Mouse (Mus musculus): Measurements from ENCODE around the gene Sptan1. TPM values are rescaled to one million over a fixed set of nuclear protein-coding genes. Genes with fewer than 3 reads are reported as not detected.

Gene Sptan1
- total and polyA plus RNA-seq, 2 experiments from 2014 or later: 79.3 to 266 TPM

- ATAC-seq (ENCODE audit: insufficient read depth, low read depth): peak; percentile 10; the same call in 1 of the 2 replicates
- Histone ChIP-seq H3K27me3 (ENCODE audit: control insufficient read depth, insufficient read depth, low read length) (no peaks in the 10 kb centered on the region), H3K9me3 (replicated peaks; ENCODE audit: control insufficient read depth, low read length) (no peaks in the 10 kb centered on the region), H3K4me1 (ENCODE audit: control insufficient read depth, insufficient read depth) (peaks cover 68% of the 10 kb centered on the region), H3K36me3 (replicated peaks; ENCODE audit: control insufficient read depth, insufficient read depth, low read length) (peaks cover 28% of the 10 kb centered on the region), H3K9ac (replicated peaks; ENCODE audit: low read depth, low read length) (peak overlapping the region; percentile 99), H3K4me2 (ENCODE audit: low read depth, low read length) (peak overlapping the region; percentile 72), H3K27ac (ENCODE audit: low read depth) (peak overlapping the region; percentile 97), H3K4me3 (ENCODE audit: low read depth, low read length) (peak overlapping the region; percentile 97)
- peak; percentile 57 for DNase-seq (ENCODE audit: low spot score)
- TF ChIP-seq CTCF (IDR thresholded peaks at IDR 0.05; ENCODE audit: low read depth) (no peak), EP300 (IDR thresholded peaks at IDR 0.05; ENCODE audit: low read depth) (no peak)
- WGBS: 12% methylated on average over 5 of the region's 5 CpGs
Observed at GRCm38 (mm10) chr2:29967768-29968167, 2.4 kb downstream of the Sptan1 start.

- Histone ChIP-seq H3K27ac (ENCODE audit: low read depth) (peak overlapping the region; percentile 97), H3K9me3 (replicated peaks; ENCODE audit: control insufficient read depth, low read length) (no peaks in the 10 kb centered on the region), H3K27me3 (ENCODE audit: control insufficient read depth, insufficient read depth, low read length) (no peaks in the 10 kb centered on the region), H3K4me2 (ENCODE audit: low read depth, low read length) (peak overlapping the region; percentile 72), H3K4me1 (ENCODE audit: control insufficient read depth, insufficient read depth) (peaks cover 73% of the 10 kb centered on the region), H3K4me3 (ENCODE audit: low read depth, low read length) (0 out of 2 replicates have a peak overlapping the region, but pooled peaks have one; percentile 97), H3K9ac (replicated peaks; ENCODE audit: low read depth, low read length) (no peak overlapping the region), H3K36me3 (replicated peaks; ENCODE audit: control insufficient read depth, insufficient read depth, low read length) (peaks cover 28% of the 10 kb centered on the region)
- ATAC-seq (ENCODE audit: insufficient read depth, low read depth): no peak
- no peak for DNase-seq (ENCODE audit: low spot score)
- no peak for TF ChIP-seq EP300 (IDR thresholded peaks at IDR 0.05; ENCODE audit: low read depth)
- no peak for TF ChIP-seq CTCF (IDR thresholded peaks at IDR 0.05; ENCODE audit: low read depth)
- WGBS: 24% methylated on average over 5 of the region's 5 CpGs
Observed at GRCm38 (mm10) chr2:29968638-29969037, 3.3 kb downstream of the Sptan1 start.

GRCm38 (mm10) chr2:29971838-29972635, 6.7 kb downstream of the Sptan1 start:
- TF ChIP-seq CTCF (IDR thresholded peaks at IDR 0.05; ENCODE audit: low read depth): no peak; the same call in 1 of the 2 replicates
- TF ChIP-seq EP300 (IDR thresholded peaks at IDR 0.05; ENCODE audit: low read depth): no peak
- DNase-seq (ENCODE audit: low spot score) (peak; percentile 88), ATAC-seq (ENCODE audit: insufficient read depth, low read depth) (peak; percentile 70)
- WGBS: 28% methylated on average over 9 of the region's 9 CpGs
- peak overlapping the region; percentile 27; the same call in 1 of the 2 replicates for H3K4me2 ChIP-seq (ENCODE audit: low read depth, low read length)
- H3K9ac ChIP-seq (replicated peaks; ENCODE audit: low read depth, low read length): no peak overlapping the region
- no peaks in the 10 kb centered on the region for H3K27me3 ChIP-seq (ENCODE audit: control insufficient read depth, insufficient read depth, low read length)
- H3K27ac ChIP-seq (ENCODE audit: low read depth): peak overlapping the region; percentile 77
- no peak overlapping the region; the same call in 1 of the 2 replicates for H3K4me3 ChIP-seq (ENCODE audit: low read depth, low read length)
- H3K4me1 ChIP-seq (ENCODE audit: control insufficient read depth, insufficient read depth): peaks cover 57% of the 10 kb centered on the region
- no peaks in the 10 kb centered on the region for H3K9me3 ChIP-seq (replicated peaks; ENCODE audit: control insufficient read depth, low read length)
- H3K36me3 ChIP-seq (replicated peaks; ENCODE audit: control insufficient read depth, insufficient read depth, low read length): peaks cover 49% of the 10 kb centered on the region

- no peak for TF ChIP-seq CTCF (IDR thresholded peaks at IDR 0.05; ENCODE audit: low read depth)
- peak; percentile 39; the same call in 1 of the 2 replicates for TF ChIP-seq EP300 (IDR thresholded peaks at IDR 0.05; ENCODE audit: low read depth)
- Histone ChIP-seq H3K4me1 (ENCODE audit: control insufficient read depth, insufficient read depth) (peaks cover 42% of the 10 kb centered on the region), H3K4me2 (ENCODE audit: low read depth, low read length) (no peak overlapping the region), H3K27ac (ENCODE audit: low read depth) (peak overlapping the region; percentile 44; the same call in 1 of the 2 replicates), H3K9ac (replicated peaks; ENCODE audit: low read depth, low read length) (no peak overlapping the region), H3K36me3 (replicated peaks; ENCODE audit: control insufficient read depth, insufficient read depth, low read length) (peaks cover 43% of the 10 kb centered on the region), H3K4me3 (ENCODE audit: low read depth, low read length) (no peak overlapping the region), H3K9me3 (replicated peaks; ENCODE audit: control insufficient read depth, low read length) (no peaks in the 10 kb centered on the region), H3K27me3 (ENCODE audit: control insufficient read depth, insufficient read depth, low read length) (no peaks in the 10 kb centered on the region)
- DNase-seq (ENCODE audit: low spot score) (no peak), ATAC-seq (ENCODE audit: insufficient read depth, low read depth) (peak; percentile 51; the same call in 1 of the 2 replicates)
- WGBS: 22% methylated on average over 2 of the region's 2 CpGs
Observed at GRCm38 (mm10) chr2:29973525-29973924, 8.2 kb downstream of the Sptan1 start.

GRCm38 (mm10) chr2:29977307-29977706, 11.9 kb downstream of the Sptan1 start:
- no peaks in the 10 kb centered on the region for H3K27me3 ChIP-seq (ENCODE audit: control insufficient read depth, insufficient read depth, low read length)
- no peak overlapping the region for H3K27ac ChIP-seq (ENCODE audit: low read depth)
- peak; percentile 56 for DNase-seq (ENCODE audit: low spot score)
- TF ChIP-seq CTCF (IDR thresholded peaks at IDR 0.05; ENCODE audit: low read depth) (peak; percentile 66), EP300 (IDR thresholded peaks at IDR 0.05; ENCODE audit: low read depth) (no peak)
- H3K4me1 ChIP-seq (ENCODE audit: control insufficient read depth, insufficient read depth): peaks cover 10% of the 10 kb centered on the region
- no peaks in the 10 kb centered on the region for H3K9me3 ChIP-seq (replicated peaks; ENCODE audit: control insufficient read depth, low read length)
- peaks cover 62% of the 10 kb centered on the region for H3K36me3 ChIP-seq (replicated peaks; ENCODE audit: control insufficient read depth, insufficient read depth, low read length)
- no peak overlapping the region for H3K4me2 ChIP-seq (ENCODE audit: low read depth, low read length)
- no peak overlapping the region for H3K4me3 ChIP-seq (ENCODE audit: low read depth, low read length)
- no peak overlapping the region for H3K9ac ChIP-seq (replicated peaks; ENCODE audit: low read depth, low read length)
- ATAC-seq (ENCODE audit: insufficient read depth, low read depth): no peak

Measured in heart, postnatal 0 days (tissue).